Mouse (Mus musculus) erythroblast, embryonic 14.5 days (primary cell): ENCODE measurements around the gene Kcnma1. TPM values are rescaled to one million over a fixed set of nuclear protein-coding genes. Genes with fewer than 3 reads are reported as not detected.

Source experiments
- H3K27me3 ChIP-seq: 2 replicates; pipeline ENCODE4 v1.6.1; 2012; ENCODE audit warnings: inconsistent platforms; ENCODE audit not compliant: control insufficient read depth
- H3K36me3 ChIP-seq: 2 replicates; pipeline ENCODE4 v1.6.1; 2012; ENCODE audit warnings: mild to moderate bottlenecking, inconsistent platforms; ENCODE audit not compliant: control insufficient read depth
- H3K4me1 ChIP-seq: 2 replicates; pipeline ENCODE4 v1.6.1; 2012; ENCODE audit warnings: inconsistent platforms; ENCODE audit not compliant: control insufficient read depth
- H3K4me3 ChIP-seq: replicated peaks from 2 replicates; pipeline ENCODE3; 2012; ENCODE audit warnings: moderate library complexity, mild to moderate bottlenecking, inconsistent platforms
- H3K9me3 ChIP-seq: 2 replicates; pipeline ENCODE4 v1.6.1; 2012; ENCODE audit warnings: low read length, inconsistent platforms, mixed read lengths; ENCODE audit not compliant: control insufficient read depth
- GATA1 ChIP-seq: IDR thresholded peaks from 2 replicates; pipeline ENCODE4 v1.6.1; 2012; ENCODE audit warnings: low read length, inconsistent platforms, mixed read lengths
- TAL1 ChIP-seq: IDR thresholded peaks from 3 replicates; pipeline ENCODE4 v1.6.1; 2012; ENCODE audit warnings: low read length, inconsistent platforms, mixed read lengths
- polyA plus RNA-seq: library from polyadenylated mRNA; stranded (reverse); fragments of >175 nt; gene quantifications from 2 replicates; pipeline ENCODE4 v1.2.3, GENCODE M21; 2012

Gene Kcnma1
- polyA plus RNA-seq, 1 experiment = not detected

DNA sequence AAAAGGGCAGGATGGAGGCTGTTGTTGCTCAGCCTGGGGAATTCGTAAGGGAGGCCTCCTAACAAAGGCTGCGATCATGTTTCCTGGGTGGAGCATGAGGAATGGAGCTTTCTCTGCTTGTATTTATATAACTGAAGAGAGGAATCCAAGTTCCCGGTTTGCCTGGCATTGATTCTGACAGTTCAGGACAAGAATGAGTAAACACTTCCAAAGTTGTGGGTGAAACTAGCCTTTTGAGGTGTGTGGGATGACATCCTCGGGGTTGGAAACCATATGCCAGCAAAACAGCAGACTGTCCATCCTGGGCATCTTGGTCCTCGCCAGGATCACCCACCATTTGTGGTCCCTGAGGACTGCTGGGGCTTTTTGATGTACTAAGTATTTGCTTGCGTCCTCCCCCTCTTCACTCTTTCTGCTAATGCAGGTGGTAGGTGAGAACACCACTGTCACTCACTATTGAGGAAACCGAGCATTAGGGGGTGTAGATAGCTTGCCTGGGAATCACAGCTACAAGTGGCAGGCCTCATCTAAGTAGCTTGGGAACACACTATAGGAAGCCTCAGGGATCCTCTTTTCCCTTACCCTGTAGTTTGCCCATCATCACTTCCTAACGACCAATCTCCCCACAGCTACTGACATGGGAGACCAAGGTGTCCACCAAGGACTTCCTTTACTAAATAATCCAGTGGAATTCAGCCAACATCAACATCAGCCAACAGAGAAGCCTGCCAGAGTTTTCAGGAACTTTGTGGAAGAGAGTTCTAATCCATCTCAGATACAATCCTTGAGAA, 482.4 kb downstream of the Kcnma1 start:
- Histone ChIP-seq H3K9me3 (peaks cover 3% of the 10 kb centered on the region), H3K4me3 (no peak overlapping the region), H3K36me3 (no peaks in the 10 kb centered on the region), H3K4me1 (no peaks in the 10 kb centered on the region), H3K27me3 (no peaks in the 10 kb centered on the region)
- TF ChIP-seq GATA1 (no peak), TAL1 (no peak)

DNA sequence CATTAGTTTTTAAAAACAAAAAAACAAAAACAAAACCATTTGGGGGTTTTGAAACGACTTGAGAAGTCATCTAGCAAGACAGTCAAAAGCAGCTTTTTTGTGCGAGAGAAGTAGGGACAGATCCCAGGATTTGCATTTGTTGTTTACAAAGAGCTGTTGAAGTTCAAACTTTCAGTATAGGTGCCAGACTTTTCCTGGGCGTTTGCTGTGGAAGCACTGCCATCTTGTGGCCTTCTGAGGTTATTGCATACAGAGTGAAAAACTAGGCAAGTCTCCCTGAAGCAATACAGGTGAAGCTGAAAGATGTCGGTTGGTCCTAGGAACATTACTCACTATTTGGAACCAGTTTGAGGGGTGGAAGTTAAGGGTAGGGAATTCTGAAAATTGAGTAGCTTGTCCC, 484.6 kb downstream of the Kcnma1 start:
- H3K4me1 ChIP-seq = no peaks in the 10 kb centered on the region

DNA sequence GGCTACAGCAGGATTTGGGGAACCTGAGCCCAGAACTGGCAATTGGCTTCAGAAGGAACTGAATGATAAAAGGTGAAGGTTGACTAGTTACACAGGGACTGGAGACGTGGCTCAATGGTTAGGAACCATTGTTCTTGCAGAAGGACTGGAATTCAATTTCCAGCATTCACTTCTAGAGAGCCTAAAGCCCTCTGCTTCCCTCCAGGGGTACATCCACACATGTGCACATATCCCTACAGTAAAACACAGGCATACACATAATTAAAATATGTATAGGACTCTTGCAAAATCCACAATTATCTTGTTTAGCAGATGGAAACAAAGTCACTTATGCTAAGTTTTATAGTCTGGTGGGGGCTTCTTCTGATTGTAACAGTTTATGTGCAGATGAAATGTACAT, 485.1 kb downstream of the Kcnma1 start:
- H3K9me3 ChIP-seq = no peaks in the 10 kb centered on the region; the same call in 1 of the 2 replicates
- TF ChIP-seq GATA1 = no peak
- TF ChIP-seq TAL1 = no peak
- H3K4me1 ChIP-seq = no peaks in the 10 kb centered on the region
- H3K4me3 ChIP-seq = no peak overlapping the region
- no peaks in the 10 kb centered on the region for H3K27me3 ChIP-seq
- H3K36me3 ChIP-seq = no peaks in the 10 kb centered on the region

More for the DNA sequence above, 484.6 kb downstream of the Kcnma1 start:
- H3K4me3 ChIP-seq = no peak overlapping the region
- no peaks in the 10 kb centered on the region for H3K36me3 ChIP-seq
- H3K9me3 ChIP-seq = peaks cover 3% of the 10 kb centered on the region
- H3K27me3 ChIP-seq = no peaks in the 10 kb centered on the region
- TF ChIP-seq GATA1 (no peak), TAL1 (no peak)

DNA sequence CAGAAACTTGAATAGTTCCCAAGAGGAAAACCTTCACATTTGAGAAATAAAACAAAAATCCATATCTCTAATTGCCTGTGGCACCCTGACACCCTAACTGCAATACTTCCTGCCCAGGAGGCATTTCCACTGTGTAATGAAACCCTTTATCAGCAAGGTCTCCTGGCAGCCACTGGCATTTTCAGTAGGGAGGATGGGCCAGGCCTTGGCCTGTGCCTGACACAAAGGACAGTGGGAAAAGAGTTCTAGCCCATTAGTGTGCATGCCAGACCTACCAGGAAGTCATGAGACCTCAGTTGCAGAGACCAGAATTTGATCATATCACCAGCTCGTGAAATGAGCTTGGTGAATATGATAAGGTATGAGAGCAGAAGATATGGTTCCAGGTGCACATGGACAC, 488.4 kb downstream of the Kcnma1 start:
- TF ChIP-seq GATA1 (no peak), TAL1 (no peak)
- H3K9me3 ChIP-seq = no peaks in the 10 kb centered on the region

DNA sequence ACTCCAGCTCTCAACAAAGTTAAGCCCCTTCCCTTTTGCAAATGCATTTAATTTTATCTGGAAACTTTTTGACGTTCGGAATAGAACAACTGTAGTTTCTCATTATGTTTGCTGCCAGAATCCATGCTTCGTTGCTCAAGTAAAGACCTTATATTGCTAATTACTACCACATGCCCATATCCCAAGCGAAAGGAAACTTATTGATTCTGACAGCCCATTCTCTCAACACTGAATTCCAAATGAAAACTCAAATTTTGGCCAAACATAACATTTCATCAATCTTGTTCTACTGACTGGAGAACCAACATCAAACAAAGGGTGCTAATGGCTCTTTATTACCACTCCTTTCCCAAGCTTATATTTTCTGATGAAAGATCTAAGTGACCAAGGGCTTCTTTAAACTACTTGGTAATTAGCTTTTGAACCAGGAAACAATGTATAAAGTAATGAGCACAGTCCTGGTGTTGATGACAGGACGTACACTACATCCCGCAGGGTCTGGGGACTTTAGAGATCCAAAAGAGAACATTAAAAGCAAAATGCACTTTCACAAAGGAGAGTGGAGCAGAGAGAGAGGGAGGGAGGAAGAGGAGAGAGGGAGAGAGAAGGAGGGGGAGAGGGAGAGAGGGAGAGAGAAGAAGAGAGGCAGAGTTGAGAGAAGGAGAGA, 490.3 kb downstream of the Kcnma1 start:
- Histone ChIP-seq H3K4me3 (no peak overlapping the region), H3K36me3 (no peaks in the 10 kb centered on the region), H3K9me3 (no peaks in the 10 kb centered on the region), H3K4me1 (no peaks in the 10 kb centered on the region), H3K27me3 (no peaks in the 10 kb centered on the region)
- TF ChIP-seq GATA1 (no peak), TAL1 (no peak)

More for the DNA sequence above, 488.4 kb downstream of the Kcnma1 start:
- Histone ChIP-seq H3K4me3 (no peak overlapping the region), H3K36me3 (no peaks in the 10 kb centered on the region), H3K27me3 (no peaks in the 10 kb centered on the region), H3K4me1 (no peaks in the 10 kb centered on the region)

DNA sequence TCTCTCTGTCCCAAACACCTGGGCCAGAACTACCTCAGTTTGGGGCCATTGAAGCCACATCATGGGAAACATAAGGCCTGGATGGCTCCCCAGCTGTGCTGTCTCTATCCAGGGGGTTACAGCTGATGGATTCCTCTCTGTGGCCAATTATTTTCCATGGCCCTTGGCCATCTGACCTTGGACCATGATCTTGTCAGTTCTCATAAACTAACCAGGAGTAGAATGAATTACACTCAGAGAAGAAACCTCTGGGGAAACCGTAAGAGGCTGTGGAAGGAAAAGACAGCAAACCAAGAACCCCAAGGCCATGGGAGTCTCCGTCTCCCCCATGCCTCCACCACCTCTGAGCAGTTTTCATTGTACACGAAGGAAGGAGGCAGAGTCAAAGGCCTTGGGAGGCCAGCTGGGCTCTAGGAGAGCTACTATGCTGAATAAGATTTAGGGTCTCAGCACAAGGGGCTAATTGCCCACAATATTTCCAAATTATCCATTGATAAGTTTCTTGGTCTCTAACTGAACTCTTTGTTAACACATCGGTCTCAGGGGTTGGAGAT, 491.6 kb downstream of the Kcnma1 start:
- TF ChIP-seq TAL1 = no peak
- no peak for TF ChIP-seq GATA1
- Histone ChIP-seq H3K9me3 (no peaks in the 10 kb centered on the region), H3K4me3 (no peak overlapping the region), H3K27me3 (no peaks in the 10 kb centered on the region), H3K4me1 (no peaks in the 10 kb centered on the region), H3K36me3 (no peaks in the 10 kb centered on the region)

DNA sequence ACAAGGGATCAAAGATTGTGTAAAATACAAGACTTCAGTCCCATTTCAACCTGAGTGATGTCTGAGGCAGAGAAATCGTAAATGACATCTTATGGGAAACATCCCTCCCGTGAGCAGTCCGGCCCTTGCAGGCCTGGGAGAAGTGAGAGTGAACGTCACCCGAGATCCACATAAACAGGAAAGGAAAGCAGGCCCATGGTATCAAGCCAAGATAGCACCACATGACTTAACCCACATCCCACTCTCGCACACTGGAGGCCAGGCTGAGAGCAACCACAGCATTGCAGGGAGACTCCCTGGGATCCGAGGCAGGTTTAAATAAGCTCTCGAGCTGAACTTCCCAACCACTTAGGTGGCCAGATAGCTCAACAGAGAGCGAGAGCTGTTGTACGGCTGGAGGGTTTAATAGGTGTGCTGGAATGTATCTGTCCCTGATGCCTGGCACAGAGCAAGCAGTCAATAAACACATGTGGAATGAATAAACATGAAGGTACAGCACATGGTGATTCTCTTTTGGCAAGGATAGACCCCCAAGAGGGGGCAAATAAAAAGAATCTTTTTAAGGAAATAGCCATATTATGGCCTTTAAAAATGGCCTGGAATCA, 493.1 kb downstream of the Kcnma1 start:
- Histone ChIP-seq H3K9me3 (no peaks in the 10 kb centered on the region), H3K4me1 (no peaks in the 10 kb centered on the region), H3K27me3 (no peaks in the 10 kb centered on the region), H3K4me3 (no peak overlapping the region), H3K36me3 (no peaks in the 10 kb centered on the region)
- TF ChIP-seq TAL1 = no peak
- TF ChIP-seq GATA1 = no peak

DNA sequence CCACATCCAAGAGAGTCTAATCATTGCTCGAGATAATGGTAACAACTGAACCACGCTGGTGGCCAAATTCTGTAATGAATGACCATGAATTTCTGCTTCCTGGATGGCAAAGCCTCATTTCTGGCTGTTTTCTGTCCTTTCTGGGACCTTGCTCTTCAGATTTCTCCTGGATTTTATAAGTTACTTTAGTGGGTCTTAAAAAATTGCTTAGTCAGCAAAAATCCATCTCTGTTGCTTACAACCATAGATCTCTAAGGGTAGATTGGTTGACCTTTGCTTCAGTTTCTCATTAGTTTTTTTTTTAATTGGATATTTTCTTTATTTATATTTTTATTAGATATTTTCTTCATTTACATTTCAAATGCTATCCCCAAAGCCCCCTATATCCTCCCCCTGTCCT, 496.9 kb downstream of the Kcnma1 start:
- TF ChIP-seq GATA1 (no peak), TAL1 (no peak)
- H3K36me3 ChIP-seq = no peaks in the 10 kb centered on the region

DNA sequence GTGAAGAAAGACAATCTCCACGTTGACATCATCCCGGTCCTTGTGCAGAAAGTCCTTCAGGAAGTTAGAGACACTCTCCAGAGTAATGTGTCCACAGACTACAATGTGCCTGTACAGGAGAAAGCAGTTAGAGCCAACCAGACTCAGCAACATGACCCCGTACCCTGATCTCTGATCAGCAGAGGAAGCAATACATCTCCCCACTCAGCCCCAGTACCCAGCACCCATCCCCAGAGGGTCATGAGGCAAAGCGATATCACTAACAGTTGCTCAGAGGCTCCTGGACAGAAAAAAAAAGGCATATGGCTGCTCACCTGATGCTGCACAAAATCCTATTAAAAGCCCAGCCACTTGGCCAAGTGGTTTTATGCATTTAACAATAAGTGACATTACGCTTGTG, 504.5 kb downstream of the Kcnma1 start:
- no peaks in the 10 kb centered on the region for H3K4me1 ChIP-seq
- TF ChIP-seq GATA1 (no peak), TAL1 (no peak)

More for the DNA sequence above, 496.9 kb downstream of the Kcnma1 start:
- Histone ChIP-seq H3K4me1 (no peaks in the 10 kb centered on the region), H3K9me3 (no peaks in the 10 kb centered on the region), H3K4me3 (no peak overlapping the region), H3K27me3 (no peaks in the 10 kb centered on the region)

More for the DNA sequence above, 504.5 kb downstream of the Kcnma1 start:
- Histone ChIP-seq H3K36me3 (no peaks in the 10 kb centered on the region), H3K9me3 (no peaks in the 10 kb centered on the region), H3K4me3 (no peak overlapping the region), H3K27me3 (no peaks in the 10 kb centered on the region)
